Mouse (Mus musculus): ENCODE results near the gene Frat2. TPM values are rescaled to one million over a fixed set of nuclear protein-coding genes. Genes with fewer than 3 reads are reported as not detected.
A peak's percentile ranks its signal among the peaks of the same experiment; 100 is the strongest.

The Frat2 gene
- polyA plus RNA-seq, 1 experiment, result 16.8 TPM

DNA sequence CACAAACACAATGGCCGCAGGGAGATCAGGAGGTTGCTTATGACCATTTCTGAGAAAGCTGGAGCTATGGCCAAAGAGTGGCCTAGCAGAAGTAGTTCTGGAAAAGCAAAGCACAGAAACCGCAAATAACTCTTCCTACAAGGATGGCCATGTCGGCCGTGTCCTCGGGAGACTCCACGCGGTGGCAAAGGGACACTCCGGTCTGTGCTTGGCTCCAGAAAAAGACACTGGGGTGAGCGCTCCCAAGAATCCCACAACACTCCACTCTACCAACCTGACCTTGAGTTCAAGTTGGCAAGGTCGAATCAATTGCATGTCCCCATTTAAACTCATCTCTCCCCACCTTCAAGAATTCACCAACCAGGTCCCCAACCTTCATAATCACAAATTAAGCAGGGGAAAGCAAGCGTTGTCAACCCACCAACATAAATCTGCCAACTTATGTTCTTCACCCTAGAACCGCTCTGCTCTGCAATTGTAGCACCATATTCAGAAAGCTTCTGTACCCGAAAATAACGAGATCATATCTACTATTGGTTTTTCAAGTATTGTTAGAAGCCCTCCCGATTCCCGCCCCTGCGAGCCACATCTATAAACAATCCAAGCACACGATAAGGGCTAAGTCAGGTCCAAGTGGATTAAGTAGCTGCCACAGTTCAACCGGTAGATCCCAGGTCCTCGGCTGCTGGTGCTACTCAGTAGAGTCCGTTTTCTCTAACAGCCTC lies 1.4 kb downstream of the Frat2 start:
- H3K27me3 ChIP-seq (replicated peaks), result no peaks in the 10 kb centered on the region
- H3K4me1 ChIP-seq, result peaks cover 68% of the 10 kb centered on the region
- H3K9me3 ChIP-seq, result no peaks in the 10 kb centered on the region
- peak overlapping the region; percentile 93 for H3K4me3 ChIP-seq (replicated peaks)
- TF ChIP-seq GATA1 (IDR thresholded peaks at IDR 0.05; ENCODE audit: borderline replicate concordance, low read length) (no peak), FLI1 (IDR thresholded peaks at IDR 0.05; ENCODE audit: low read length) (no peak)
- H3K36me3 ChIP-seq (replicated peaks; ENCODE audit: low read length), result peaks cover 9% of the 10 kb centered on the region

DNA sequence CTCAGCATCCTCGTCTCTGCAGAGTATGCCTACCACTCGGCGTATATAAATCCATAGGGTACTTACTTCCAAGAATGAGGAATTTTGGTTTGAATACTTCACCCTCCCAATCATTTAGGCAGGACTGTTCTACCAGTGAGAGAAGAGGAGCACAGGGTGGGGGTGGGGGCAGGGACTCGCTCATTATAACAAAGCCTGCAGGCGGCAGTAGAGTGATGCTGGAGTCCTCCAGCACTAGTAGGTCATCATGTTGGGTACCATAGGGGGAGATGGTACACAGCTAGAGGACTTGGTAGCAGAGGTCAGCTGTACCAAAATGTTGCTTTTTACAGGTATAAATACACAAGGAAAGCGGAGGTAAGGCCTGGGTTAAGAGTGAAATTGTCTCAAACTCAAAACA lies 3.6 kb downstream of the Frat2 start:
- H3K27me3 ChIP-seq (replicated peaks), result no peaks in the 10 kb centered on the region
- peaks cover 69% of the 10 kb centered on the region for H3K4me1 ChIP-seq
- TF ChIP-seq FLI1 (IDR thresholded peaks at IDR 0.05; ENCODE audit: low read length) (no peak), GATA1 (IDR thresholded peaks at IDR 0.05; ENCODE audit: borderline replicate concordance, low read length) (no peak)
- H3K36me3 ChIP-seq (replicated peaks; ENCODE audit: low read length), result peaks cover 9% of the 10 kb centered on the region
- no peaks in the 10 kb centered on the region for H3K9me3 ChIP-seq
- H3K4me3 ChIP-seq (replicated peaks), result no peak overlapping the region

DNA sequence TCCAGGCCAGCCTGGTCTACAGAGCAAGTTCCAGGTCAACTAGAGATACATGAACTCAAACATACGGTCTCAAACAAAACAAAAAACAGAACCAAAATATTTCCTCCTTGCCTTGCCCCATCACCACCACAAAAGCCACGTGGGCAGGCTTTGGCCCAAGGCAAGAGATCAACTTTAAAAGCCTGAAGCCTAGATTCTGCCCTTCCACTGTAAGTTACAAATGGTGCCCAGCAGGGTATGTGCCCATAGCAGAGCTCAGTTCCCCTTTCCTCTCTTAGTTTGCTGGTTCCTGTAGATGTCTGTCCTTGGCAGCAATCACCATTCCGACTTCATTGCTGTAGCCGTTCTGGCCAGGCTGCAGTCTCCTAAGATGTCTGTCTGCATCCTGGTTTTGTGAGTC lies 5.2 kb downstream of the Frat2 start:
- Histone ChIP-seq H3K9me3 (no peaks in the 10 kb centered on the region), H3K27me3 (replicated peaks) (no peaks in the 10 kb centered on the region), H3K4me3 (replicated peaks) (no peak overlapping the region), H3K4me1 (peaks cover 86% of the 10 kb centered on the region), H3K36me3 (replicated peaks; ENCODE audit: low read length) (peaks cover 9% of the 10 kb centered on the region)
- TF ChIP-seq GATA1 (IDR thresholded peaks at IDR 0.05; ENCODE audit: borderline replicate concordance, low read length), result no peak
- TF ChIP-seq FLI1 (IDR thresholded peaks at IDR 0.05; ENCODE audit: low read length), result no peak

DNA sequence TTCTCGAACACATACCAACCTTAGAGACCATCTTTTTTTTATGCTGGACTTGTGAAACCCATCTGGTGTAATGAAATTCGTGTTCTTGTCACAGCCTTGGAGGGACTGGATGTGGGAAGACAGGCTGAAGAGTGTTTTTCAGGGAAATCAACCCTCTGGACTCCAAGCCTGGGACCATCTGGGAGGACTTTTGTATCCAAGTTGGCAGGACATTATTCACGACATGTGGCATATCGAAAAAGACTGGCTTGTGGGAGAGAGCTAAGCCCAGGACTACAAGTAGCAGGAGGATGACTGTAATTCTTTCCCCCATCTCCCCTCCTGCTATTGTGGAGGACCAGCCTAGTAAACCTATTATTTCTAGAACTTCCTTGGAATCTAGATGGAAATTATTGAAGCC lies 5.7 kb downstream of the Frat2 start:
- H3K4me1 ChIP-seq, result peaks cover 91% of the 10 kb centered on the region
- H3K27me3 ChIP-seq (replicated peaks), result no peaks in the 10 kb centered on the region
- H3K9me3 ChIP-seq, result no peaks in the 10 kb centered on the region
- no peak overlapping the region for H3K4me3 ChIP-seq (replicated peaks)
- H3K36me3 ChIP-seq (replicated peaks; ENCODE audit: low read length), result peaks cover 9% of the 10 kb centered on the region
- TF ChIP-seq GATA1 (IDR thresholded peaks at IDR 0.05; ENCODE audit: borderline replicate concordance, low read length) (no peak), FLI1 (IDR thresholded peaks at IDR 0.05; ENCODE audit: low read length) (no peak)

DNA sequence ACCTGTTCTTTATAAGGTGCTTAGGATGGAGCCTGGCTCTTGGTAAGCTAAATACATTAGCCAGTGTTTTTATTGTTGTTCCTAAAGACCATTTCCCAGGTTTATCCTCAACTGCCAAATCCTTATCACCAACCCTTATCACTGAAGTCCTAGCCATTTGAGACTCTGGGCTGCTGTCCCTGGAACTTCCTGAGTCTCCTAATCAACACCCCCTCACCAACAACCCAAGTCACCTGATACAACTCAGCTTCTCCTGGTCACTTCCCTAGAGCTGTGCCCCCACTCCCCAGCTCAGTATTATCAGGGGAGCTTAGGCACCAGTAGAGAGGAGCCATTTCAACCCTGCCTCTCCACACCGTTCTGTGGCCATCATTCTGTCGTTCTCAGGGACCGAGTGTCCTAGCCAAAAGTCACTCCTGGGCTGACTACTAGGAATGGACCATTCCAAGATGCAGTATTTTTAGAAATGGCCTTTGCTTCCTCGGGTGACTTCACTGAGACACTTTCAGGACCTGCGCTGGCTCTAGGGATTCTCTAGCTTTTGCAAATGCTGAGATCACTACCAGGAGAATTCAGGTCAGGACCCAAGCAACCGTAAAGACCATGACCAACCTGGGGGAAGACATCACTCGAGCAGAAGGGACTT lies 6.7 kb downstream of the Frat2 start:
- Histone ChIP-seq H3K4me3 (replicated peaks) (peak overlapping the region; percentile 53), H3K27me3 (replicated peaks) (no peaks in the 10 kb centered on the region), H3K9me3 (no peaks in the 10 kb centered on the region), H3K4me1 (peaks cover 92% of the 10 kb centered on the region), H3K36me3 (replicated peaks; ENCODE audit: low read length) (peaks cover 9% of the 10 kb centered on the region)
- no peak for TF ChIP-seq FLI1 (IDR thresholded peaks at IDR 0.05; ENCODE audit: low read length)
- no peak for TF ChIP-seq GATA1 (IDR thresholded peaks at IDR 0.05; ENCODE audit: borderline replicate concordance, low read length)

DNA sequence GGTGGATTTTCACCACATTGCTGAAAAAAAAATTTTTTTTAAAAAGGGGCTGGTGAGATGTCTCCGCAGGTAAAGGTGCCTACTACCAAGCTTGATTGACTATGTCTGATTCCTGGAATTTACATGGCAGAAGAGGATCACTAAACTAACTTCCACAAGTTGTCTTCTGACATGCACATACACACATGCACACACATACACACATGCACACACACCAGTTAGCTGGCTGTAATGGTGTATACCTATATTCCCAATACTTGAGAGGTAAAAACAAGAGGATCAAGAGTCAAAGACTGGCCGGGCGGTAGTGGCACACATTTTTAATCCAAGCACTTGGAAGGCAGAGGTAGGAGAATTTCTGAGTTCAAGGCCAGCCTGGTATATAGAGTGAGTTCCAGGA lies 8.2 kb downstream of the Frat2 start:
- TF ChIP-seq FLI1 (IDR thresholded peaks at IDR 0.05; ENCODE audit: low read length) (no peak), GATA1 (IDR thresholded peaks at IDR 0.05; ENCODE audit: borderline replicate concordance, low read length) (no peak)
- peaks cover 7% of the 10 kb centered on the region for H3K36me3 ChIP-seq (replicated peaks; ENCODE audit: low read length)
- peaks cover 95% of the 10 kb centered on the region for H3K4me1 ChIP-seq

DNA sequence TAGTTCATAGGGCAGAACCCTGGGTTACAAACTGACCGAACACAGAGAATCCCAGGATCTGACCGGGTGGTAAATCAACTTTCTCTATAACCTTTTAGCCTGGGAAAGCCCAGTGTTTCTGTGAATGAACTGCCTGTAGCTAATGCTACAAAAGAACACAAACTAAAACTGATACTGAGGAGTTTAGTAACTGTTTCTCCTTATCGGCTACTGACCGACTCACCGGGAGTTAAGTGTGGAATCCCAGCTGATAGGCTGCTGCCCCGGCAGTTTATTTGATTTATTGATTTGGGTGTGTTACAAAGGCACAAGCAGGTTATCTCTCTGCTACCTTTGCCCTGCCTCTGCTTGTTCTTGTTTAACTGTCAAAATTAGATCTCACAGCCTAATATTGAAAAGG lies 9.1 kb downstream of the Frat2 start:
- H3K9me3 ChIP-seq, result no peaks in the 10 kb centered on the region
- peaks cover 95% of the 10 kb centered on the region for H3K4me1 ChIP-seq

More for the DNA sequence above, 8.2 kb downstream of the Frat2 start:
- Histone ChIP-seq H3K27me3 (replicated peaks) (no peaks in the 10 kb centered on the region), H3K9me3 (no peaks in the 10 kb centered on the region), H3K4me3 (replicated peaks) (no peak overlapping the region)

DNA sequence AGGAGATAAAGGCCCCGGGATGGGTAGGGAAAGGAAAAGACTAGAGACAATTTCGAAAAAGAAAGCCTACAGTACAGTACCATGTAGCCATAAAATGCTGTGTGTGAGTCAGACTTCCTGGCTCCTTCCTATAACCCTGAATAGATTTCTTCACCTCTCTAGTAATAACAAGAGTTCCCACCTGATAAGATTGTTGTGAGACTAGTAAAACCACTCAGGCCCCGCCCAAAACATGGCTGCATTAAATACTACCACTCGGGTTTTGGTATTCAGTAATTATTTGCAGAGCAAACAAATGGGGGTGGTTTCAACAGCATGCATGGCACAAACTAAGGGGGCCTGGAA lies 10.0 kb downstream of the Frat2 start:
- Histone ChIP-seq H3K4me1 (peaks cover 95% of the 10 kb centered on the region), H3K27me3 (replicated peaks) (no peaks in the 10 kb centered on the region), H3K9me3 (no peaks in the 10 kb centered on the region), H3K4me3 (replicated peaks) (peak overlapping the region; percentile 82), H3K36me3 (replicated peaks; ENCODE audit: low read length) (peaks cover 9% of the 10 kb centered on the region)
- TF ChIP-seq GATA1 (IDR thresholded peaks at IDR 0.05; ENCODE audit: borderline replicate concordance, low read length), result no peak
- no peak for TF ChIP-seq FLI1 (IDR thresholded peaks at IDR 0.05; ENCODE audit: low read length)

More for the DNA sequence above, 9.1 kb downstream of the Frat2 start:
- Histone ChIP-seq H3K36me3 (replicated peaks; ENCODE audit: low read length) (peaks cover 3% of the 10 kb centered on the region), H3K27me3 (replicated peaks) (no peaks in the 10 kb centered on the region), H3K4me3 (replicated peaks) (no peak overlapping the region)
- TF ChIP-seq FLI1 (IDR thresholded peaks at IDR 0.05; ENCODE audit: low read length), result no peak
- no peak for TF ChIP-seq GATA1 (IDR thresholded peaks at IDR 0.05; ENCODE audit: borderline replicate concordance, low read length)

DNA sequence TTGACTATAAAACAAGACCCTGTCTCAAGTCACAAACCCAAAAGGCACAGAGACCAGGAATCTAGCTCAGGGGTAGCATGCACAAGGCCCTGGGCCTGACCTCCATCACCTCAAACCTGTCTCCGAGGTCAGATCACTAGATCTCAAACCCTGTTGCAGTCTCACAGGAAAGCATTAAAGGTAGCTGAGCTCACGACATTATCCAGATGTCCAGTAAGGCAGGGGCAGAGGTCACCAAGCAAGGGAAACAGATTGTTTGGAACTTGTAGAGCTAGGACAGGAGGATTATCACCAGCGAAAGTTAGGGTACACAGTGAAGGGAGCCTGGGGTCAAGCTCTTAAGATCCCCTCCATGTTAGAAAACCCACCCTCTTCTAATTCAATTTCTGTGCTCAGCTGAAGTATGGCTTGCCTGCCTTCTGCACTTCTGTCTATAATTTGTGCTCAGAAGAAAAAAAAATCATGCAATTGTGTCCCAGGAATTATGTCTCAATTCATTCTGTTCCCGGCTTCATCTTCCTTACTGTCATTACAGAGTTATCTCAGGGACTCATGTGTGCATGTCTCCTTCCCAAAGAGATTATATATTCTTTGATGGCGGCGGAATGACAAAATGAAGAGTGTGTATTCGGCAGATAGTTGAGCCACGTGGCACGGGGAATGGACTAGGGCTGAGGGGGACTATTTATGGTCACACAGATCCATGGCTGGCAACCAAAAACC lies 10.6 kb downstream of the Frat2 start:
- Histone ChIP-seq H3K4me3 (replicated peaks) (peak overlapping the region; percentile 82), H3K9me3 (no peaks in the 10 kb centered on the region), H3K4me1 (peaks cover 95% of the 10 kb centered on the region), H3K36me3 (replicated peaks; ENCODE audit: low read length) (peaks cover 14% of the 10 kb centered on the region), H3K27me3 (replicated peaks) (no peaks in the 10 kb centered on the region)
- TF ChIP-seq GATA1 (IDR thresholded peaks at IDR 0.05; ENCODE audit: borderline replicate concordance, low read length) (no peak), FLI1 (IDR thresholded peaks at IDR 0.05; ENCODE audit: low read length) (no peak)

DNA sequence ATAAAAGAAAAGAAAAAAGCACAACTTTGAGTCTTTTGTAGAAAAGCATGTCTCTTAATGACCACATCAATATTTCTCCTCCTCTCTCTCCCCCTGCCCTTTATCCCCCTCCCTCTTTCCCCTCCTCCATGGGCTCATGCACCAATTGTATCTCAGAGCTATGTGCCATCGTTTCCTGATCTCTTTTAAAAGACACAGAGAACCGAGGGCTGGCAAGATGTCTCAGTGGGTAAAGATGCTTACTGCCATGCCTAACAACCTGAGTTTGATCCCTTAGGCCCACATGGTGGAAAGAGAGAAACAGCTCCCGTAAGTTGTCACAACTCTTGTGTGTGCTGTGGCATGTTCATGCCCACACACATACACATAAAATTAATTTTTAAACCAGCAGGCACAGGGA lies 11.2 kb downstream of the Frat2 start:
- peak overlapping the region; percentile 83 for H3K4me3 ChIP-seq (replicated peaks)
- H3K4me1 ChIP-seq, result peaks cover 95% of the 10 kb centered on the region
- H3K36me3 ChIP-seq (replicated peaks; ENCODE audit: low read length), result peaks cover 18% of the 10 kb centered on the region
- no peaks in the 10 kb centered on the region for H3K9me3 ChIP-seq
- no peak for TF ChIP-seq GATA1 (IDR thresholded peaks at IDR 0.05; ENCODE audit: borderline replicate concordance, low read length)
- TF ChIP-seq FLI1 (IDR thresholded peaks at IDR 0.05; ENCODE audit: low read length), result no peak
- H3K27me3 ChIP-seq (replicated peaks), result no peaks in the 10 kb centered on the region

Measured in megakaryocyte, embryonic 14.5 days (primary cell).